Mouse (Mus musculus) ES-Bruce4 (cell line): ENCODE measurements around the gene Ccdc125. TPM values are rescaled to one million over a fixed set of nuclear protein-coding genes. Genes with fewer than 3 reads are reported as not detected.
"Not testable (repeated sequence)": the region's sequence is repeated elsewhere in the genome, so short reads cannot be mapped to it uniquely, and the experiment has no call there.

Source experiments
- H3K27ac ChIP-seq: 2 replicates; pipeline ENCODE4 v1.5.1; 2012; ENCODE audit warnings: low read length, inconsistent platforms; ENCODE audit not compliant: insufficient read depth
- H3K27me3 ChIP-seq: 2 replicates; pipeline ENCODE4 v1.6.1; 2012; ENCODE audit warnings: mild to moderate bottlenecking, low read length, inconsistent platforms; ENCODE audit not compliant: control insufficient read depth, poor library complexity, insufficient read depth, severe bottlenecking
- H3K36me3 ChIP-seq: 2 replicates; pipeline ENCODE4 v1.6.1; 2012; ENCODE audit warnings: inconsistent platforms, mild to moderate bottlenecking, low read length, moderate library complexity; ENCODE audit not compliant: control insufficient read depth, poor library complexity, insufficient read depth, severe bottlenecking
- H3K4me1 ChIP-seq: one replicate; pipeline ENCODE4 v1.8.1; 2011; ENCODE audit warnings: low read length; ENCODE audit not compliant: control insufficient read depth, insufficient read depth
- H3K4me3 ChIP-seq: 2 replicates; pipeline ENCODE4 v1.5.1; 2011; ENCODE audit warnings: low read depth, mild to moderate bottlenecking, low read length
- H3K9ac ChIP-seq: 2 replicates; pipeline ENCODE4 v1.6.1; 2012; ENCODE audit warnings: low read depth, mild to moderate bottlenecking, inconsistent platforms; ENCODE audit not compliant: poor library complexity, severe bottlenecking
- H3K9me3 ChIP-seq: replicated peaks from 2 replicates; pipeline ENCODE4 v1.6.1; 2012; ENCODE audit warnings: mild to moderate bottlenecking, low read length, inconsistent platforms; ENCODE audit not compliant: control insufficient read depth, poor library complexity, insufficient read depth, severe bottlenecking
- CTCF ChIP-seq: IDR thresholded peaks from one replicate; pipeline ENCODE4 v1.8.1; 2011; ENCODE audit warnings: low read depth, low read length
- EP300 ChIP-seq: IDR thresholded peaks from 2 replicates; pipeline ENCODE4 v1.6.1; 2011; ENCODE audit warnings: low read depth, low read length; ENCODE audit not compliant: insufficient read depth
- POLR2A ChIP-seq: IDR thresholded peaks from one replicate; pipeline ENCODE4 v1.8.1; 2011; ENCODE audit warnings: low read length; ENCODE audit not compliant: insufficient read depth
- polyA plus RNA-seq: library from polyadenylated mRNA; stranded (reverse); fragments of >200 nt; gene quantifications from 2 replicates; pipeline ENCODE4 v1.2.4, GENCODE M21; 2011; ENCODE audit warnings: low read depth; ENCODE audit not compliant: missing spikeins, insufficient read depth, insufficient read length

The Ccdc125 gene
- polyA plus RNA-seq, 1 experiment: 3.6 TPM

DNA sequence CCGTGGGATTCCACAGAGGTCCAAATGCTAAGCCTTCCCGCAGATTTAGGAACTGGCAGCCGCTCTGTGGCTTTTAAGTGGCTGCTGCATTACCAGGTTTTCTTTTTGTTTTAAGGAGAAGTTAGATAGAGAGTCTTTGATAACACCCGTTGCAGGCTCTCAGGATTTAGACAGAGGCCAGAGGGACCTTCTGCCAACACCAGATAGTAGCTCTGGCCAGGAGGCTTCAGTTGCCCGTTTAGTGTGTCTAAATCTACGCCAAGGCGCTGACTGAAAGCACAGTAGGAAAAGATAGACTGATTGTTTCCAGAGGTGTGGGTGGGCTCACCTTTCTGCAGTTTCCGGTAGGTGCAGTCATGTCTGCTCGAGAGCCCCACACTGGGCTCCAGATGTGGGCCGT, 55.7 kb downstream of the Ccdc125 start:
- Histone ChIP-seq H3K27ac (peak overlapping the region; percentile 95), H3K27me3 (no peaks in the 10 kb centered on the region), H3K4me1 (peaks cover 3% of the 10 kb centered on the region), H3K36me3 (peaks cover 23% of the 10 kb centered on the region), H3K4me3 (peak overlapping the region; percentile 23), H3K9me3 (no peaks in the 10 kb centered on the region), H3K9ac (peak overlapping the region; percentile 79)
- TF ChIP-seq POLR2A (no peak), EP300 (no peak), CTCF (no peak)

DNA sequence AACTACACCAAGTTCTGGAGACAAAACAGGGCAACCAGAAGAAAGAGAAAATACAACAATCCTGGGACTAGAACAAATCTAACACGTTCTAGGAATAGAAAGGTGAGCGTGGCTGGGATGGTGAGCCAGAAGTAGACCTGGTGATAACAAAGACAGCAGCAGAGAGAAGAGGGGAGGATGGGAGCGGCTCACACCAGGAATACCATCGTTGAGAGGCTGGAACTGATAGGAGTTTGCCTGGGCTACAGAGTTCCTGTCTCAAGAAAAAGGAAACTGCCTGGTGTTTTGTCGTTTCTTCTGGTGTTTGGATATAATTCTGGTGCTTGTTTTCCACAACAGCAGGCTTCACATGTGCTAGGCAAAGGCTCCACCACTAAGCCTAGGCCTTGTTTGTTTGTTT, 58.6 kb downstream of the Ccdc125 start:
- TF ChIP-seq POLR2A: no peak
- TF ChIP-seq EP300: no peak
- no peak for TF ChIP-seq CTCF
- Histone ChIP-seq H3K27ac (0 out of 2 replicates have a peak overlapping the region, but pooled peaks have one; percentile 1), H3K4me3 (no peak overlapping the region), H3K9ac (peak overlapping the region; percentile 38; the same call in 1 of the 2 replicates), H3K4me1 (peaks cover 3% of the 10 kb centered on the region), H3K9me3 (no peaks in the 10 kb centered on the region), H3K27me3 (no peaks in the 10 kb centered on the region), H3K36me3 (peaks cover 18% of the 10 kb centered on the region)

DNA sequence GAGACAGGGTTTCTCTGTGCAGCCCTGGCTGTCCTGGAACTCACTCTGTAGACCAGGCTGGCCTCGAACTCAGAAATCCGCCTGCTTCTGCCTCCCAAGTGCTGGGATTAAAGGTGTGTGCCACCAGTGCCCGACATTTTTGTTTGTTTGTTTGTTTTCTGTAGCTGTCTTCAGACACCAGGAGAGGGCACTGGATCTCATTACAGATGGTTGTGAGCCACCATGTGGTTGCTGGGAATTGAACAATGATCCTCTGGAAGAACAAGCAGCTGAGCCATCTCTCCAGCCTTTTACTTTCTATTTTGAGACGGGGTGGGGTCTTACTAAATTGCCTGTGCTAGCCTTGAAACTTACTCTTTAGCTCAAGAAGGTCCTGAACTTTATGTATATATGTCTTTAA, 59.0 kb downstream of the Ccdc125 start:
- peaks cover 18% of the 10 kb centered on the region for H3K36me3 ChIP-seq
- H3K4me3 ChIP-seq: not testable (repeated sequence)

DNA sequence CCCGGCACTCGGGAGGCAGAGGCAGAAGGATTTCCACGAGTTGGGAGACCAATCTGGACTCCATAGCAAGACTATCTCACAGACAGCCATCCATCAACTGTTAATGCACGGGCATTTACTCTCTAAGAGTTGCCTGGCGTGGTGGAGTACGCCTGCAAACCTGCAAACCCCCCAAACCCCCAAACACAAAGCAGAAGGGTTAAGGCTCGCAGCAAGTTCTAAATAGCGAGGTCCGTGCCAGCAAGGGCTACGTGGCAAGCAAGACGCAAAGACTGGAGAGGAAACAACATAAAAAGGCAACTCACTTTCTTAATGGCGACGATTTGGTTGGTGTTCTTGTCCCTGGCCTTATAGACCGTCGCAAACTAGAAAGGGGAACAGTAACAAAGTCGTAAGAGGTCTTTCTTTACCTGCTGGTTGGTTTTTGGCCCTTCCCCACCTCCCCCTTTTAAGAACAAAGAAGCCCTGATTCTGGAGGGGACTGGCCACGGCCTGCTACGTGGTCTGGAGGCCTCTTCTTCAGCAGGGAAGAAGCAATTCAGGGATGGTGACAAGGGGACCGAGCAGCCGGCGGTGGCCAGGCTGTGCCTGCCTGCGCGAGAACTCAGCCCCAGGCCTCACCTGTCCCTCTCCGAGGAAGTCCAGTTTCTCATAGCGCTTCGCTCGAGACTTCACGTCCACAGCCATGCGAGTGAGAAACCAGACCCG, 60.8 kb downstream of the Ccdc125 start:
- peak overlapping the region; percentile 100 for H3K4me3 ChIP-seq
- peaks cover 18% of the 10 kb centered on the region for H3K36me3 ChIP-seq
- peaks cover 3% of the 10 kb centered on the region for H3K4me1 ChIP-seq
- no peaks in the 10 kb centered on the region for H3K27me3 ChIP-seq
- peak overlapping the region; percentile 91 for H3K9ac ChIP-seq
- no peak for TF ChIP-seq POLR2A
- TF ChIP-seq CTCF: no peak
- TF ChIP-seq EP300: no peak
- H3K27ac ChIP-seq: peak overlapping the region; percentile 64
- no peaks in the 10 kb centered on the region for H3K9me3 ChIP-seq

More for the DNA sequence above, 59.0 kb downstream of the Ccdc125 start:
- peak overlapping the region; percentile 58; the same call in 1 of the 2 replicates for H3K27ac ChIP-seq
- H3K9me3 ChIP-seq, H3K4me1 ChIP-seq, H3K27me3 ChIP-seq: not testable (repeated sequence)
- H3K9ac ChIP-seq: peak overlapping the region; percentile 91; the same call in 1 of the 2 replicates

DNA sequence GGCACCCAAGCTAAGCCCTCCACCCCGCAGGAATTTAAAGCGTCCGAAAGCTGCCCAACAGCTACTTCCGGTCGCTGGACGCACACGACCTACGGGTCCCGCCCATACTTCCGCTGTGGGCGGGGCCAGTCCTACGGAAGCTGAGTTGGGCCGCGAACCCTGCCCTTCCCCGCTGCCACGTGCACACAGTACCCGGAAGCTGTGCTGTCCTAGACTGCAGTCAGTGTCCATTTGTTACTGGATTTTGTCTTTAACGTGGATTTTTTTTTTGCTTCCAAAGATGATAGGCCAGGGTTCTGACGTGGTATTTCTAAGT, 61.3 kb downstream of the Ccdc125 start, which contains the start of gene Cdk7:
TSS of gene Cdk7 (minus strand) at position 79 of the 316 bp plus-strand sequence.
- H3K27me3 ChIP-seq: no peaks in the 10 kb centered on the region
- H3K4me3 ChIP-seq: peak within 1 kb of the TSS; percentile 100
- peaks cover 3% of the 10 kb centered on the region for H3K4me1 ChIP-seq
- peak within 1 kb of the TSS; percentile 91 for H3K9ac ChIP-seq
- TF ChIP-seq EP300 (peak; percentile 81; the same call in 1 of the 2 replicates), POLR2A (no peak)
- H3K27ac ChIP-seq: peak within 1 kb of the TSS; percentile 64
- H3K9me3 ChIP-seq: no peaks in the 10 kb centered on the region
- peaks cover 18% of the 10 kb centered on the region for H3K36me3 ChIP-seq

DNA sequence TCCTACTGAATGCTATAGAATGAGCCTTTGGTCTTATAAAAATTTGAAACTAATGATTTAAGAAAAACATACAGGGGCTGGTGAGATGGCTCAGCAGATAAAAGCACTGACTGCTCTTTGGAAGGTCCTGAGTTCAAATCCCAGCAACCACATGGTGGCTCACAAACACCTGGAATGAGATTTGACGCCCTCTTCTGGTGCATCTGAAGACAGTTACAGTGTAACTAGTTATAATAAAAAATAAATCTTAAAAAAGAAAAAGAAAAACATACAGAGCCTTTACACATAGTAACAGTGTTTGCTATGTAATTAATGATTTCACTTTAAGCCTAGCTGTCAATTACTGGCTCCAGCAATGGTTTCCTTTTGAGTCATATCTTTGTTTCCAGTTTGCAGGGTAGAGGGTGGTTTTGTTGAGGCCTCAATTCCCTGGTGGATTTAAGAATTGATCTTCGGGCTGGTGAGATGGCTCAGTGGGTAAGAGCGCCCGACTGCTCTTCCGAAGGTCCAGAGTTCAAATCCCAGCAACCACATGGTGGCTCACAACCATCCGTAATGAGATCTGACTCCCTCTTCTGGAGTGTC, 62.0 kb downstream of the Ccdc125 start:
- not testable (repeated sequence) for H3K4me1 ChIP-seq, H3K9ac ChIP-seq, H3K27me3 ChIP-seq, H3K4me3 ChIP-seq, H3K27ac ChIP-seq, H3K9me3 ChIP-seq
- H3K36me3 ChIP-seq: peaks cover 18% of the 10 kb centered on the region
